Mouse (Mus musculus) layer of hippocampus, postnatal 25 days (tissue): ENCODE results near the gene Tdrd7. TPM values are rescaled to one million over a fixed set of nuclear protein-coding genes. Genes with fewer than 3 reads are reported as not detected.

Source experiments
- DNase-seq, 2 experiments: peaks; one replicate each; pipeline ENCODE4 v3.0.0; 2022; ENCODE audit warnings: mixed read lengths in 2 of 2, low spot score in 1 of 2; ENCODE audit errors: extremely low spot score in 1 of 2
- total RNA-seq, 2 experiments: library from RNA; stranded (reverse); gene quantifications; 2 replicates each; pipeline ENCODE4 v1.2.3; 2021

Tdrd7 gene
- total RNA-seq, 2 experiments from 2014 or later = 29.1 to 29.4 TPM

DNA sequence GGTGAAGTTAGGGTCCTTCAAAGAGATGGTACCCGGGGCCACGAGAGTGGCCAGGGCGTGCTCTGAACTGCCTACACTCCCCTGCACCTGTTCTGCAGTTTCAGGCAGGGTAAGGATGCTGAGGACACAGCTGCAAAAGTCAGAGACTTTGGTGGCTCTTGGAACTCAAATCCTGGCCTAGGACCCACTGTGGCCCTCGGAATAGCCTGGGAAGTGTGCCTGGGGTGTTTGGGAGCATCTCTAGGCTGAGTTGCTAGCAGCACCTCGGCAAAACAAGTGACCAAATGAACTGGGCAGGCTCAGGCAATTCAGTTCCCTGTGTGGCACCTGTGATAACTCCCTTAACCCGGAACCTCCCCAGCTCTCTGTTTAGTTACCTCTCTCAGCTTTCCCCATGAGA, 74.8 kb downstream of the Tdrd7 start:
- no peak for DNase-seq

- no peak for DNase-seq
These were observed 75.6 kb downstream of the Tdrd7 start for GRCm38 (mm10) chr4:46040594-46041192.

GRCm38 (mm10) chr4:46041761-46042504, 76.8 kb downstream of the Tdrd7 start:
- no peak for DNase-seq

DNA sequence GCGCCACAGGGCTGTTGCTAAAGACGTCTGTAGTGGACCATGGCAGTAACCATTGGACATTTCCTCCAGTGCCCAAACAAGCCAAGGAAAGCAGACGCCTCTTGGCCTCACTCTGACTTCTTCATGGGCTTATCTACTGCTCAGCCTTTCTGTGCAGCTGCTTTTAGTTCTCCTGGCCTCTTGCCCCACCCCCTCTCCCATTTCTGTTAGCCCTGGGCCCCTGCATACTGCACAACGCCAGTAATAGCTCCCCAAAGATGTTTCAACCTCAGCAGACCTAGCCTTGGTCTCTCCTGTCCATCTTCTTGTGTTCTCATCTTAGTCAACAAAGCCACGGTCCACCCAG, 77.3 kb downstream of the Tdrd7 start:
- DNase-seq = no peak

DNA sequence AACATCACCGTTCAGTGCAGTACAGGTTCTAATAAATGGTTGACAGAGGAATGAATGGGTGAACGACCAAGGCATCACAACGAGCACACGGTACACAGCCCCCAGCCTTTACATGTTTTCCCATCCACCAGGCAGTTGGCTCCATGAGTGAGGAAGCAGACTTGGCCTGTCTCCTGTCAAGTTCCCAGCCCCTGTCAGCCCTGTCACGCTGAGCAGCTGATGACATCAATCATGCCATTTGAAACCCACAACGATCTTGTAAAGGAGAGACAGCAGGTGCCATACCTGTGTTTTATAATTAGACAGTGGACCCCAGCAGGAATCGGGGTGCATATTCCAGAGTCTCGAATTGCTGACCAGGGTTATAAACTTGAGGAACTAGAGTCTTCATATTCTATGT, 78.2 kb downstream of the Tdrd7 start:
- no peak for DNase-seq

DNA sequence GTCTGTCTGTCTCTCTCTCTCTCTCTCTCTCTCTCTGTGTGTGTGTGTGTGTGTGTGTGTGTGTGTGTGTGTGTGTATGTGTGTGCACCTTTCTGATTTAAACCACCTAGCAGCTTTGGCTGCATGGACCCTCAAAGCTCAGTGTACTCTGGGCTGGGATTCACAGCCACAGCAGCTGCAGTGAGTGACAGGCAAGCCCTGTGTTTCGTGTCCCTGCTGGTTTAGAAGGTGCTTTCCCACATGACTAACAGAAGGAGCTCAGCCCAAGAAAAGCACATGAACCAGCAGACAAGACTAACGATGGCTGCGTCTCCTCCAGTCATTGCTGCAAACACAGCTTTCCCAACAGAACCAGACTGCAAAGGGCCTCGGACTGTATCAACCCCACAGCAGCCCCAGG, 82.8 kb downstream of the Tdrd7 start:
- DNase-seq = no peak

- DNase-seq = no peak
These were observed 83.3 kb downstream of the Tdrd7 start for GRCm38 (mm10) chr4:46048418-46048817.

GRCm38 (mm10) chr4:46053323-46054107, 88.4 kb downstream of the Tdrd7 start:
- DNase-seq = no peak

- no peak for DNase-seq
These were observed 91.0 kb downstream of the Tdrd7 start for GRCm38 (mm10) chr4:46056163-46056562.

GRCm38 (mm10) chr4:46061259-46061962, 96.3 kb downstream of the Tdrd7 start:
- DNase-seq = peak; percentile 46 to 51

- no peak for DNase-seq
These were observed 98.7 kb downstream of the Tdrd7 start for GRCm38 (mm10) chr4:46063841-46064240.

- no peak for DNase-seq
These were observed 99.1 kb downstream of the Tdrd7 start for GRCm38 (mm10) chr4:46064263-46064662.

- no peak for DNase-seq
These were observed 99.8 kb downstream of the Tdrd7 start for GRCm38 (mm10) chr4:46064961-46065360.

DNA sequence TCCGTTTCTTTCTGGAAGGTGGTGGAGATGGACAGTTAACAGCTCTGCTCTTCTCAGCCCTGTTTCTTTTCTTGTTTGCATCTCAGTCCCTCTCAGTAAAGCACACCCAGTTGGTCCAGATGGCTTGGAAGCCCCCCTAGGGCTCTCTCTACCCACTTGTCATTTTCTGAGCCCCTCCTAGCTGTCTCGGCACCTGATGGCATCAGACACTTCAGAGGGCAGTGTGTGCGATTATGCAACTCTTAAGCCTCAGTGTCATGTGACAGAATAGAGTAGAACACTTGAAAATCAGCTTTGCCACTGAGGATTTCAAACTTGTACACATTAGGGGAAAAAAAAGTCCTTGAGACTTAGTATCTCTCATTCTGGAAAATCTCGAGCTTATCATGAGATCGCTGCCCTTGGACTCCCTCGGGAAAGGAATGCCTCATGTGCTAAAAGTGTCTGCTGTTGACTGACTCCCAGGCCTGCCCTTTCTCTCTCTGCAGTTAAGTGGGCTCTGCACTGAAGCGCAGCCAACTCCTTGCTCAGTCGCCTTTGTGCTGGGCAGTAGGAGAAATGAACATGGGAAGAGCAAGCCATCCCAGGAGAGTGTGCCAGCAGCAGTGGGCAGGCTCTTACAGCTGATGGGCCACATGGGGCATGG, 100.7 kb downstream of the Tdrd7 start:
- DNase-seq = no peak

GRCm38 (mm10) chr4:46068060-46068459, 102.9 kb downstream of the Tdrd7 start:
- no peak for DNase-seq

GRCm38 (mm10) chr4:46068573-46068972, 103.4 kb downstream of the Tdrd7 start:
- no peak for DNase-seq

GRCm38 (mm10) chr4:46069851-46070482, 104.8 kb downstream of the Tdrd7 start:
- DNase-seq = no peak

- no peak for DNase-seq
These were observed 107.5 kb downstream of the Tdrd7 start for GRCm38 (mm10) chr4:46072631-46073030.

DNA sequence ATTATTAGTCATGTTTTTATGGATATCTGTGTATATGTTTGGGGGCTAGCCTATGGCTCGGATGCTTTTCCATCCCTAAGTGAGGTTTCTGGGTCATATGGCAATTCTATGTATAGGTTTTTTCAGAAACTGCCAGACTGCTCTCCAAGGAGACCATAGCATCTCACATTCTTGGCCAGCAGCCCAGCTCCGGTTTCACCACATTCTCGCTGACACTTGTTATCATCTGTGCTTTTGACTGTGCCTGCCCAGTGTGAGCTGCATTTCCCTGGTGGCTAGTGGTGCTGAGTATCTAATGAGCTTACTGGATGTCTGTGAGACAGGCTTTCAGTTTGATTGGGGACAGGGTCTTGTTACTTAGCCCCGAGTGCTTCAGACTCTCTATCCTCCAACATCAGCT, 108.6 kb downstream of the Tdrd7 start:
- no peak for DNase-seq

- no peak for DNase-seq
These were observed 110.5 kb downstream of the Tdrd7 start for GRCm38 (mm10) chr4:46075664-46076063.
